Mouse (Mus musculus) thymus, postnatal 25 days (tissue): ENCODE results near the gene Trove2.
"Not testable (repeated sequence)": the region's sequence is repeated elsewhere in the genome, so short reads cannot be mapped to it uniquely, and the experiment has no call there.

Experiments used
- DNase-seq: peaks from one replicate; pipeline ENCODE4 v3.0.0; 2022

Gene Trove2

GRCm38 (mm10) chr1:143738811-143739210 lies 38.1 kb downstream of the Trove2 start:
- no peak for DNase-seq

DNA sequence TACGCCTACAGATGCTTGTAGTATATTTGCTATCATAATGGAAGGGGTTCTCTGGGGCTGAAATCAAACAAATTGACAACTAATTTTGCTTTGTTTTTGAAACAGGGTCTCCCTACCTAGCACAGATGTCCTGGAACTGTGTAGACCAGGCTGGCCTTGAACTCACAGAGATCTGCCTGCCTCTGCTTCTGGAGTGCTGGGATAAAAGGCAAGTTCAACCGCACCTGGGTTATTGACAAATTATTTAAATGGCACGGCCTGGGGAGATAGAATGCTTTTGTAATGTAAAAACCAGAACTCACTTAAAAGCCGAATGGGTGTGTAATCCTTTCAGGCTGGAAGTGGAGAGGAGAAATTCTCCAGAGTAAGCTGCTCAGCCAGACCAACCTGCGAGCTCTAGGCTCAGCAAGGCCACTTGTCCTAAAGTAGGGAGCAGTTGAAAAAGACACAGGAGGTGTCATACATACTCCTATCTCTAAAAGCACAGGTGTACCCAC lies 42.9 kb downstream of the Trove2 start:
- DNase-seq: no peak

- no peak for DNase-seq
Observed at GRCm38 (mm10) chr1:143731691-143732090, 45.2 kb downstream of the Trove2 start.

DNA sequence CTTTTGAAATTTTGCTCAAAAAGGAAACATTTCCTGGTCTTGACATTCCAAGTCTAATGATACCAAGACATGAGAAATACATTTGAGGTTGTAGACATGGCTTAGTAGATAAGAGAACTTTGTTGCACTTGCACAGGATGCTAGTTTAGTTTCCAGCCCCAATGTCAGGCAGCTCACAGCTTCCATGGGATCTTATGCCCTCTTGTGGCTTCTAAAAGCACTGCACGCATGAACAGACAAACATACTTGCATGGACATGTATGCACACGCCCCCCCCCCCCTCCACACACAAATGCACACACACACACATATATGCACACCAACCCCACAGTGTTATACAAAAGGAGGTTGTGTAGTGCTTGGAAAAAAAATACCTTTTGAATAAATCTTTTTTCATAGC lies 46.0 kb downstream of the Trove2 start:
- DNase-seq: peak; percentile 47

DNA sequence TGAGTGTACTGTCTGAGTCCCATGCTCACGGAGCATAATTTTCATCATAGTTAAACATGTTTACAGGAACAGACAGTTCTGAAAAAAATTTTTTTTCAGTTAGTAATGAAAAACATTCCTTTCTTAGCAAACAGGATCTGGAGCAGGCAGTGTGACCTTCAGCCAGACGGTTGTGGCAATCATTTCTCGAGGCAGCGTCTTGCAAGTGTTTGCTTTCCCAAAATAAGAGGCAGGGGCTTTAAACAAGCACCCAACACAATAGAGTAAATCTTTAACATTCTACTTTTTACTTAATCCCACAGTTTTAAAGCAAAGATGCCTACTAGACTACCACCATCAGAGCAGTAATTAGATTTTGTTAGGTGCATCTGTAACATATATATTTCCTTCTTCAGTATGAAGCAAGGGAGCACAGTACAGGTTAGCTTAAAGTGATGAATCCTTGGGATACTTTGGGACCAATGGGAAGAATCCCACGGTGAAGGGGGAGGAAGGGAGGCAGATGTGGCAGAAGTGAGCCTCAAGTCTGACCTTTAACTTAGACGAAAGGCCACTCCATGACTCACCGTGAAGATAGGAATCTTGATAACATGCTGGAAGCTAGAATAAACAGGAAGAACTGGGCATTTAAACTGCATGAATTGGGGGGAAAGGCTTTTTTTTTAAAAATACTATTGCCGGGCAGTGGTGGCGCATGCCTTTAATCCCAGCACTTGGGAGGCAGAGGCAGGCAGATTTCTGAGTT lies 49.0 kb downstream of the Trove2 start:
- DNase-seq: no peak

DNA sequence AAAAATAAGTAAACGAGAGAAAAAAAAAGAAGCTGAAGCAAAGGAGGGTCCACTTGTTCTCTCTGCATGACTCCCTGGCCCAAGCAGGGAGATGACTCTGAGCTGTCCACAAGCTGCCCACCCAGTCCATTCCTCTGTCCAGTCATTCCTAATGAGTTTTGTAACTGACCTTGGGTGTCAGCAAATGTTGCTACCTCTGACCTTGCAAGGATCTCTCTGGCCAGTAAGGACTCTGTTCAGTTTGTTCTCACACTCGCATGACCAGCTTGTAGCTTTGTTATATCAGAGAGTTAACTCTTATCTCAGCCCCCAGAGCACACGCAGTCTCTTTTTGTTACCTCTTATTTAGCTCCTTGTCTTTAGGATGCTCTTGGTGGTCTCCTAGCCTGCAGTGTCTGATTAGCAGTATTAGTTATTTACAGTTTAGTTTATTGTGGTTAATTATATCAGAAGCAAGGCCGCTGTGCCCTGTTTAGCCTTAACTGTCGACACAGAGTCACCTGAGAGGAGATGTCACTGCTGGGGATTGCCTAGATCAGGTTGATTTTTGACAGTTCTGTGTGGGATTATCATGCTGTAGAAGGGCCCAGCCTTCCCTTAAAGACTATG lies 52.3 kb downstream of the Trove2 start:
- no peak for DNase-seq

- not testable (repeated sequence) for DNase-seq
Observed at GRCm38 (mm10) chr1:143716038-143716437, 60.8 kb downstream of the Trove2 start, which contains the start of gene Glrx2. Gene Glrx2, plus strand, starts transcription at chr1:143716338.

- DNase-seq: no peak
Observed at GRCm38 (mm10) chr1:143710627-143710976, 66.3 kb downstream of the Trove2 start.

DNA sequence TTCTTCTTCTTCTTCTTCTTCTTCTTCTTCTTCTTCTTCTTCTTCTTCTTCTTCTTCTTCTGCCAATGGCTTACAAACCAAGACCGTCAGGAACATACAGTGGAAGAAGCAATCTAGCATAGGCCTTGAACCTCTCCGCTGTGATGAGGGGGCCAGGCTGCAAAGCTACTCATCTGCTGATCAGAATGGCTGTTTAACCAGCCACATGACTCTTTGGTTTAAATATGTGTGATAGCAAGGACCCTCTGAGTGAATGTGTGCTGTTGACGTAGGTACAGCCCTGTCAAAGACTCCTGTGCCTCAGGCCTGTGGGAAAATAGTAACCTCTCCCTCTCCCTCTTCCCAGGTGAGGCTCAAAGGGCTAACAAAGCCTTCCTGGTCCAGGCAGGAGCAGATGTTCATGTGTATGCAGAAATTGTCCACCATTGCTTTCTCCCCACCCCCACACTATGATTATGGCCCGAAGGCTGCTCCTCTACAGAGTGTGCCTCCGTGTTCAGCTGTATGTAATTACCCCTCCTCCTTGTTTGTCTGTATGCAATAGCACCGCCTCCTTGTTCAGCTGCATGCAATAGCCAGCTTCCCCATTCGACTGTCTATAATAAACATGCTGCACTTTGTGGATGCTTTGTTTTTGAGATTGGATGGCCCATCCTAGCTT lies 66.8 kb downstream of the Trove2 start:
- DNase-seq: no peak

GRCm38 (mm10) chr1:143708361-143708760 lies 68.5 kb downstream of the Trove2 start:
- DNase-seq: no peak

GRCm38 (mm10) chr1:143707006-143707405 lies 69.9 kb downstream of the Trove2 start:
- no peak for DNase-seq

GRCm38 (mm10) chr1:143702741-143703262 lies 74.1 kb downstream of the Trove2 start, which contains the start of gene Cdc73:
Gene Cdc73, minus strand, starts transcription at chr1:143702893.
- peak; percentile 94 for DNase-seq

DNA sequence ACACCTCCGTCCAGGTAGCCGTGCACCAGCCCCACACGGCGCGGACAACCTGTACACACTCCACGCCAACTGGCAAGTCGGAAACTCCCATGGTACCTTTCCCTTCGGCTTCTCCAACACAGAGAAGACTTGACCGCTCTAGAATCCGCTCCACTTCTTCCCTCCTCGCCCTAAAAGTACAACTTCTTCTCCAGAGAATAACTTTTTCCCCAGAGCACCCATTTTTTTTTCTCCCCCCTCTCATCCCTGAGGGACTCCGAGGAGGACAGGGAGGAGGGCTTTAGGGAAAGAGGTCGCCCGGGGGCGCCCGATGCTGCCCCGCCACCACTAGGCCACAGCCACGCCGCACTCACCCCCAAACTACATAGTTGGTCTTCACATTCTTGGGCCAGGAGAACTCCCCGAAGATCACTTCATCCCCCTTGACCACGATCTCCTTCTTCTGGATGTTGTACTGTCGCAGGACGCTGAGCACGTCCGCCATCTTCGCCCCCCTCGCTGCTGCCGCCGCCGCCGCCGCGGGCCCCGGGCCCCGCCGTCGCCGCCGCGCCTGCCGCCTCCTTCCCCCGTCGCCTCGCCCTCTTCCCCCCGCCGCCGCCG lies 74.6 kb downstream of the Trove2 start:
- no peak for DNase-seq

GRCm38 (mm10) chr1:143701736-143702135 lies 75.1 kb downstream of the Trove2 start:
- no peak for DNase-seq
